Mouse (Mus musculus) testis, adult 2 months (tissue): ENCODE data around the gene Atxn7.

Experiments used
- CTCF ChIP-seq: fragments of 200-500 bp; IDR thresholded peaks from 2 replicates; pipeline ENCODE4 v1.5.1; 2012; ENCODE audit warnings: low read depth, mild to moderate bottlenecking, inconsistent platforms, low read length, moderate library complexity; ENCODE audit not compliant: control insufficient read depth, insufficient read depth, insufficient replicate concordance
- POLR2A ChIP-seq: fragments of 200-500 bp; IDR thresholded peaks from 2 replicates; pipeline ENCODE4 v1.6.1; 2012; ENCODE audit warnings: low read depth, mild to moderate bottlenecking, inconsistent platforms, low read length, moderate library complexity; ENCODE audit not compliant: control insufficient read depth

DNA sequence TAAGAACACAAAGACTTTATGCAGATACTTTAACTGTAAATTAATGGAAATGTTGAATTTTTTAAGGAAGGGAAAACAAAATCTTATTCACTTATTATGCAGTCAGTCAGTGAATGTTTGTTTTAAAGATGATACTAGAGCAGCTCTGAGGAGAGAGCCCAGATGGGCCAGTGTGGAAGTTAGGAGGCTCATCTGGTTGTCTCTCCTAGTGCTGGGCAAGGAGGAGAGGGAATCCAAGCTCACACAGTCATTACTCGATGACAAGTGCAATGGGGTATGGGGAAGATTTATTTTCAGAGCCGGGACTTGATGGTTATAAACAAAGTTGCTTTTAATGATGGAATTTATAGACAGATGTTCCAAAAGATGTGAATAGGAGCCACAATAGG, 143.7 kb downstream of the Atxn7 start:
- TF ChIP-seq POLR2A = no peak
- no peak for TF ChIP-seq CTCF
